Mouse (Mus musculus) hindbrain, embryonic 10.5 days (tissue): ENCODE measurements around the gene Calm3. TPM values are rescaled to one million over a fixed set of nuclear protein-coding genes. Genes with fewer than 3 reads are reported as not detected.

Source experiments
- DNase-seq: peaks from one replicate; pipeline ENCODE4 v3.0.0-alpha.2; 2017; ENCODE audit warnings: low spot score
- H3K27ac ChIP-seq: fragments of 300-500 bp; sonication (generic); 2 replicates; pipeline ENCODE4 v1.5.1; 2016; ENCODE audit warnings: mild to moderate bottlenecking, moderate library complexity
- H3K27me3 ChIP-seq: fragments of 300-500 bp; sonication (generic); 2 replicates; pipeline ENCODE4 v1.6.1; 2016; ENCODE audit warnings: mild to moderate bottlenecking; ENCODE audit not compliant: poor library complexity, insufficient read depth, severe bottlenecking
- H3K36me3 ChIP-seq: fragments of 300-500 bp; sonication (generic); 2 replicates; pipeline ENCODE4 v1.6.1; 2016; ENCODE audit warnings: mild to moderate bottlenecking, moderate library complexity
- H3K4me1 ChIP-seq: fragments of 300-500 bp; sonication (generic); replicated peaks from 2 replicates; pipeline ENCODE4 v1.6.1; 2016; ENCODE audit warnings: mild to moderate bottlenecking
- H3K4me3 ChIP-seq: fragments of 300-500 bp; sonication (generic); 2 replicates; pipeline ENCODE4 v1.5.1; 2016; ENCODE audit warnings: mild to moderate bottlenecking, moderate library complexity
- H3K9me3 ChIP-seq: fragments of 300-500 bp; sonication (generic); 2 replicates; pipeline ENCODE4 v1.6.1; 2016; ENCODE audit warnings: mild to moderate bottlenecking, moderate library complexity
- WGBS: fragments of 180-500 bp; shearing (Covaris S2); methylation state at CpG from one replicate; pipeline ENCODE4 v1.1.7; 2016; 5-methylcytosine and 5-hydroxymethylcytosine counted together
- polyA plus RNA-seq: library from polyadenylated mRNA; unstranded; fragments of >200 nt; fragmentation: Nextera tagmentation; extraction: Ambion mirVana; gene quantifications from 2 replicates; pipeline ENCODE4 v1.2.1, GENCODE M21; 2016

Gene Calm3
- polyA plus RNA-seq, 1 experiment from 2014 or later, result 245 TPM

DNA sequence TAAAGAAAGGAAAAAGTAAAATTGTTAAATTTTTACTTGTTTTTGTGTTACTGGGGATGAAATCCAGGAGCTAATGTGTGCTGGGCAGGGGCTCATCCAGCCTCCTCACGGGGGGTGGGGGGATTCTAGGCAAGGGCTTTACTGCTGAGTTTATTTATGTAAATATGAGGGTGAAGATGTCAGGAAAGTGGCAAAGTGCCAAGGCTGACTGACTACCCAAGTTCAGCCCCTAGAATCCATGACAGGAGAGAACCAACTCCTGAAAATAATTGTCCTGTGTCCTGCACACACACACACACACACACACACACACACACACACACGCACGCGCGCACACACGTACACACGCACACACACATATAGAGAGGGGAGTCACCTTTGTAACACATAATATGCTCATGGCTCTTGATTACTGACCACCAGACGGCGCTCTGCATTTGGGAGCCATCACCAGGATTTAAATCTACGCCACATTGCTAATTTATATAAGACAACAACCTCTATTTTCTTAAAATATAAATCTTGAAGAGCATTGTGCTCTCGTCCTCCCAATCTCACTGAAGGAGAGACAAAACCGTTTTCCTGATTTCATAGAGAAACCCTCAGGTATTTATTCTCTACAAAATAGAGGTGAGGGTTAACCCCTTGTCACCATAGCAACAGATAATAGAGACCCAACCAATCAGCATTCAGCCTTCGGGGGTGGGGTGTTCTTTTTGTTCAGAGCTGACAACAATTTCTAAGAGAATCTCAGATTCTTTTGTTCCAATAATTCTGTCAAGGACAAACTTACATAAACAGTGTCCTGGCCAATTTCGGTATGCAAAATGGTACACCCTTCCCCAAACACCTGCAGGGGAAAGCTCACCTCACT lies 9.0 kb upstream of the Calm3 start:
- peaks cover 10% of the 10 kb centered on the region; the same call in 1 of the 2 replicates for H3K4me1 ChIP-seq
- H3K36me3 ChIP-seq, result no peaks in the 10 kb centered on the region
- no peak overlapping the region for H3K27ac ChIP-seq
- H3K4me3 ChIP-seq, result no peak overlapping the region
- H3K9me3 ChIP-seq, result no peaks in the 10 kb centered on the region
- peak; percentile 40 for DNase-seq
- no peaks in the 10 kb centered on the region for H3K27me3 ChIP-seq
- 45% methylated on average over 14 of the region's 14 CpGs for WGBS

DNA sequence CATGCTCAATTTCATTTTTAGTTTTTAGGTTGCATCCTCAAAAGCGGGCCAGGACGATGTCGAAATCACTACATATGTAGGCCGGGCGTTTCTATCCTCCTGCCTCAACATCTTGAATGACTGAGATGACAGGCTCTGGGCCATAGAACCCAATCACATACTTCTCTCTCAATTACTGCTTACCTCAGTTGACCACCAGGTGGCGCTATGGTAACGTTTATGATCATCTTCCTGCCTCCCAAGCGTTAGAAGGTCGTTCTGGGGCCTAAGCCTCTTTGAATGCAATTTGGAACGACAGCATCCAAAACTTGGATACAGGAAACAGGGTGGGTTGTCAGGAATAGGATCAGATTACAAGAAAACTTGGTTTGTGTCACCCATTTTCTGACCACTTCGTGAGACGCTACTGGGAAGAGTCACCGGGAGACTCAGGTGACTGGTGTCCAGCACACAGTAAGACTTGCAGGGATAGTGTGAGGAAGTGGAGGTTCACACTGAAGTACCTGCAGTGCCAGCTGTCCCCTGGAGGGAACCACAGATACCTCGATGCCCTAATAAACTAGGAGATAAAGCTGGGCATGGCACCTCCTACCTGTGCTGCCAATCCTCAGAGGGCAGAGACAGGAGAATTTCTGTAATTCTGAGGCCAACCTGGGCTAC lies 8.2 kb upstream of the Calm3 start:
- H3K9me3 ChIP-seq, result no peaks in the 10 kb centered on the region

DNA sequence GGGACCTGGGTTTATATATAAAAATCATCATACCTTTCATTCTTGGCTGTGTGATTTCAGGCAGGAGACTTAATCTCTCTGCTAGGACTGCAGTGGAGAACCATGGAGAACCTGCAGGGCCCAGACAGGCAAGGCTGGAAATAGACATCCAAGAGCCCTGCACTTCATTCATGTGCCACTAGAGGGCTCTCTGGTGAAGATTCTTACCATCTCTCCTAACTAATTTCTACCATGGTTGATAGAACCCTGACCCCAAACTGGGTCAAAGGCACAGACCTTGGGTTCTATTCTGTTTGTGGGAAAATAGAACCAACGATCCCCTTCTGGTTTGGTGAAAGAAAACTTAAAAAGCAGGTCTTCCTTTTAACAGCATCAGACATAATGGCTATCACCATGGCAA lies 6.9 kb upstream of the Calm3 start:
- H3K27ac ChIP-seq, result no peak overlapping the region
- peaks cover 10% of the 10 kb centered on the region; the same call in 1 of the 2 replicates for H3K4me1 ChIP-seq
- H3K4me3 ChIP-seq, result no peak overlapping the region
- no peaks in the 10 kb centered on the region for H3K36me3 ChIP-seq
- H3K27me3 ChIP-seq, result no peaks in the 10 kb centered on the region
- 6% methylated on average over 1 of the region's 1 CpGs for WGBS
- H3K9me3 ChIP-seq, result no peaks in the 10 kb centered on the region
- DNase-seq, result peak; percentile 76

More for the DNA sequence above, 8.2 kb upstream of the Calm3 start:
- peak; percentile 85 for DNase-seq
- no peak overlapping the region for H3K4me3 ChIP-seq
- no peaks in the 10 kb centered on the region for H3K36me3 ChIP-seq
- no peak overlapping the region for H3K27ac ChIP-seq
- WGBS, result 19% methylated on average over 14 of the region's 14 CpGs
- peaks cover 10% of the 10 kb centered on the region; the same call in 1 of the 2 replicates for H3K4me1 ChIP-seq
- no peaks in the 10 kb centered on the region for H3K27me3 ChIP-seq

DNA sequence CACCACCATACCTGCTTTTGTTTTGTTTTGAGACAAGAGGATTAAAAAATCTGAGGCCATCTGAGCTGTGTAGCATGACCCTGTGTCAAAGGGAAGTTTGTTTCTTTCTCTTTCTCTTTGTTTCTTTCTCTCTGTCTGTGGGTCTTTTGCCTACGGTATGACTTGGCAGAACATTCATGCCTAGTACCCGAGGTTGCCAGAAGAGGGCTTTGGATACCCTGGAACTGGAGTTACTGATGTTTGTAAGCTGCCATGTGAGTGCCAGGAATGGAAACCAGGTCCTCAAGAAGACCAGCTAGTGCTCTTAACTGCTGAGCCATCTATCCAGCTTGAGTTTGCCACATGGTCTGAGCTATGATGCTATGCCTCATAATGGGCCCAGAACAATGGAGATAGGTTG lies 4.4 kb upstream of the Calm3 start:
- DNase-seq, result no peak
- Histone ChIP-seq H3K27me3 (no peaks in the 10 kb centered on the region), H3K4me3 (no peak overlapping the region), H3K36me3 (no peaks in the 10 kb centered on the region), H3K9me3 (no peaks in the 10 kb centered on the region), H3K27ac (no peak overlapping the region), H3K4me1 (peaks cover 10% of the 10 kb centered on the region; the same call in 1 of the 2 replicates)
- WGBS, result 44% methylated on average over 2 of the region's 2 CpGs

DNA sequence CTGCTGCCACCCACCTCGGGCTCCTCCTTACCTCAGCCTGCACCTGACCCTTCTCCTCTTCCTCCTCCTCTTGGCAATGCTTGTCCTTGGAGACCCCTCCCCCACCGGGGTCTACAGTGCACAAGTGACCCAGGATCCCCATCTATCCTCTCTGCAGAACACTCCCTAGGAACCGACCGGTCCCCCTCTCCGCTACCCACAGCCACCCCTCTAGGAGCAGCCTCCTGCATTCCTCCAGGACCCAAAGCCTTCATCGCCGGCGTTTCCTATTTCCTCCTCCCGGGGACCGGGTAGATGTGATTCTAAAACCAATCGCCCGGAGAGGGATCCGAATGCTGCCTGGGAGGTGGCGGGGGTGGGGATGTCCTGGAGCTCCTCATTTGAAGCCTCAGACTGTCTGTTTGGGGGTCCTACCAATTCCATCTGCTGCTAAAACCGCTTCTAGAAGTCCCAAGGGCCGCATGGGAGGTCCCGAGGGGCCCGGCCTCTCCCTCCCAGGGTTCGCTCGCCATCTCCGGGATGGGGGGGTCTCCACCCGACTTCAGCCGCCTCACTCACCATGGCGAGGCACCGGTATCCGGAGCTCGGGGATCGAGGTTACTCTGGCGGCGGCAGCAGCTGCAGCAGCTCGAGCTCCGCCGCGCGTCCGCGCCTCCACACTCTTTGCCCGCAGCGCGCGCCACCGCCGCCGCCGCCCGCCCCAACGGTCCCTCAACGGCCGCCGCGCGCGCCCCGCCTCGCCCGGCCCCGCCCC lies 454 bp downstream of the Calm3 start:
- DNase-seq, result no peak
- WGBS, result under 1% methylated on average over 57 of the region's 57 CpGs
- Histone ChIP-seq H3K27me3 (no peaks in the 10 kb centered on the region), H3K4me3 (peak overlapping the region; percentile 93), H3K9me3 (no peaks in the 10 kb centered on the region), H3K4me1 (peaks cover 47% of the 10 kb centered on the region), H3K36me3 (peaks cover 29% of the 10 kb centered on the region), H3K27ac (peak overlapping the region; percentile 99)

DNA sequence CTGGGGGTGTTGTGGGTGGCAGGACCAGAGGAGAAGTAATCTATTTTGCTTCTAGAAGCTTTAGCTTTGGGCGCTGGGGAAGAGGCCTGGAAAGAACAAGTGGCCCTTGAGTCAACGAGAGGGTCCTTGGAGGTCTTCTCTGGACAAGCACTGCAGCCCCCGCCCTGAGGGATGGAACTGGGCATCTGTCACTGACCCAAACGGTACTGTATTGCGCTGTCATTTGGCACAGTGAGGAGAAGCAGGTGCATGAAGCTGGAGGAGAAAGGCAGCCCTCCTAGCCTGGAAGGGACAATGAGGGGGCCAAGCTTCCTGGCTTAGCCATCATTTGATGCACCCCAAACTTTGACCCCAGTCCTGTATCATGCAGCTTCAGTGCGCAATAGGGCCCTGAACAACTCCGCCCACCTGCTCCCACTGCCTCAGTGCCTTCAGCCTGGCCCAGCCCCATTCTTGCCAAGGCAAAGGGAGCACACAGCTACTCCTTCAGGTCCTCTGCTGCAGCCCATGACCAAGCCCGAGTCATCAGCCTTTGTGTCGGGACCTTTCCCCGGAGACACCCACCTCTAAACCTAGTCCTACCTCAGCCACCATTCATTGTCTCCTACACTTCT lies 1.4 kb downstream of the Calm3 start:
- no peaks in the 10 kb centered on the region for H3K9me3 ChIP-seq
- H3K36me3 ChIP-seq, result peaks cover 39% of the 10 kb centered on the region
- peaks cover 55% of the 10 kb centered on the region for H3K4me1 ChIP-seq
- H3K27ac ChIP-seq, result peak overlapping the region; percentile 99
- no peaks in the 10 kb centered on the region for H3K27me3 ChIP-seq
- WGBS, result 55% methylated on average over 10 of the region's 10 CpGs
- H3K4me3 ChIP-seq, result peak overlapping the region; percentile 93
- no peak for DNase-seq

DNA sequence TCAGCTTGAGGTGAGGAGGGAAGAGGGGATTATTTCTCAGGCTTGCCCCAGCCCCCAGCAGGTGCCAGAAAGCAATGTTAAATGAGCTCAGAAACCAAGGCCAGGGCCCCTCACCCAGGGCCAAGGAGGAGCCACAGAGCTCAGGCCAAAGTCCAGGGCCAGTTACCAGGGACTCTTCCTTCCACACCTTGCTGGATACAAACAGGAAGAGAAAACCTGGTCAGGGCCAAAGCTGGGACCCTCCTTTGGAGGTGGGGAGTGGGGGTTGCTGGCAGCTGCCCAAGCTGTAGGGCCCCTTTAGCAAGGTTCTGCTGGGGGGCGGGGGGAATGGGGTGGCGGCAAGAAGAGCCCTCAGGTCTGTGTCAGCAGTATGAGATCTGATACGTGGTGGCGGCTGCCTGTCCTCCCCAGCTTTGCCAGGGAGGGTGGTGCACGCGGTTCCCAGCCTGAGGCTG lies 2.0 kb downstream of the Calm3 start:
- H3K27ac ChIP-seq, result peak overlapping the region; percentile 99
- WGBS, result 70% methylated on average over 6 of the region's 6 CpGs
- H3K27me3 ChIP-seq, result no peaks in the 10 kb centered on the region
- DNase-seq, result no peak
- H3K9me3 ChIP-seq, result no peaks in the 10 kb centered on the region
- H3K4me3 ChIP-seq, result peak overlapping the region; percentile 93
- peaks cover 61% of the 10 kb centered on the region for H3K4me1 ChIP-seq
- peaks cover 45% of the 10 kb centered on the region for H3K36me3 ChIP-seq

DNA sequence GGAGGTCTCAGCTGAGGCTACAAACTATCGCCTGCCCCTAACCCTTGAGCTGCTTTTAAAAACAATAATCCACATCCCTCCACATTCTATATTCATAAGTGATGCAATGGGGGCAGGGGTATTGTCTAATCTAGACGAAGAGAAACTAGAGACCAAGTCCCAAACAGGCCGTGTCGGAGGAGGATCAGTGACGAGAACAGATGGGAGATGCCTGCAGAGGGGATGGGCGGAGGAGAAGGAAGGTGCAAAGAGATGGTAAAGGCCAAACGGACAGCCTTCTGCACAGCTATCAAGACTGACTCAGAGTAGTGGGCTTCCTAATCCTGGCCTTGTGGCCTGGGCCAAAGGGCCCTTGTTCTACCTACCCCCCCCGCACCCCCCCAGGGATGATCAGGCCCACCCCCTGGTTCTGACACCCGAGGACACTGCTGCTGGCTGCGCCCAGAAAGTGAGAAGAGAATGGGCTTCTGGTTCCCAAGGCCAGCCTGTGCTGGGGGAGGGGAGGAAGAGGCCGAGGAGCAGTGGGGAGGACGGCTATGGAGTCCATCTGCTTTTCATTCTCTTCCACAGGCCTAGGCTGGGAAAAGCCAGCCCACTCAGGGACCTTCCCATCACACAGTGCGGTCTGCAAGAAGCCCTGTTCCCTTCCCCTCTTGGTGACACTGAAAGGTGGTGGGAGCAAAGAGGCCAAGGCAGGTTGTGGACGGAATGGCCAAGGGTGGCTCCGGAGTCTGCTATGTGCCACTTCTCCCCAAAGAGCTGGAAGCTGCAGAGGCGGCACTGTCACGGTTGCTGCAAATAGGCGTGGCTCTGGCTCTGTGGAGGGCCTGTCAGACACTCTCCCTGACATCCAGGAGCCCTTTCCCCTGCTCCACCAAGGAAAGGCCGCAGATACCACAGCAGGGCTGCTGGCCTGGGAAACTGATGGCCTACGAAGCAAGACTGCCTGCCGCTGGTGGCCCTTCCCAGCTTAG lies 2.8 kb downstream of the Calm3 start:
- Histone ChIP-seq H3K27ac (peak overlapping the region; percentile 99), H3K4me3 (peak overlapping the region; percentile 93), H3K9me3 (no peaks in the 10 kb centered on the region), H3K36me3 (peaks cover 53% of the 10 kb centered on the region), H3K27me3 (no peaks in the 10 kb centered on the region), H3K4me1 (peaks cover 62% of the 10 kb centered on the region)
- 49% methylated on average over 21 of the region's 21 CpGs for WGBS
- DNase-seq, result no peak

DNA sequence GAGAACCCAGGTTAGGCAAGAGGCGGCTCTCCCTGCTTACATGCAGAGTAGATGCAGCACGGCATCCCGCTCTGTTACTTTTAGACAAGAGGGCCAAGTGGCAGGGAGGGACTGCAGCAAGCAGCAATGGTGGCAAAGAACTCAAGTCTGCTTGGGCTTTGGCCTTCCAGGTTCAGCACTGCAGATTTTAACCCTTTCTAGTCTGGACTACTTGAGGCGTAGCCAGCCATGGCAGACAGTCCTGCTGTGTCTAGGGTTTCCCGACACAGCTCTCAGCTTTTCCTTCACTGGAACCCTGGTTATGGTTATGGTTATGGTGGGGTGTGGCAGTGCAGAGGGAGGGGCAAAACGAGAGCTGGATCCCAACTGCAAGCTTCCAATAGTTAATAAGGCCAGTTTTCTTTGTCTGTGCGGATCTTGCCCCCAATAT lies 3.7 kb downstream of the Calm3 start:
- Histone ChIP-seq H3K4me3 (peak overlapping the region; percentile 9; the same call in 1 of the 2 replicates), H3K27me3 (no peaks in the 10 kb centered on the region), H3K27ac (peak overlapping the region; percentile 63), H3K4me1 (peaks cover 62% of the 10 kb centered on the region), H3K36me3 (peaks cover 62% of the 10 kb centered on the region), H3K9me3 (no peaks in the 10 kb centered on the region)
- WGBS, result 88% methylated on average over 7 of the region's 7 CpGs
- DNase-seq, result no peak

DNA sequence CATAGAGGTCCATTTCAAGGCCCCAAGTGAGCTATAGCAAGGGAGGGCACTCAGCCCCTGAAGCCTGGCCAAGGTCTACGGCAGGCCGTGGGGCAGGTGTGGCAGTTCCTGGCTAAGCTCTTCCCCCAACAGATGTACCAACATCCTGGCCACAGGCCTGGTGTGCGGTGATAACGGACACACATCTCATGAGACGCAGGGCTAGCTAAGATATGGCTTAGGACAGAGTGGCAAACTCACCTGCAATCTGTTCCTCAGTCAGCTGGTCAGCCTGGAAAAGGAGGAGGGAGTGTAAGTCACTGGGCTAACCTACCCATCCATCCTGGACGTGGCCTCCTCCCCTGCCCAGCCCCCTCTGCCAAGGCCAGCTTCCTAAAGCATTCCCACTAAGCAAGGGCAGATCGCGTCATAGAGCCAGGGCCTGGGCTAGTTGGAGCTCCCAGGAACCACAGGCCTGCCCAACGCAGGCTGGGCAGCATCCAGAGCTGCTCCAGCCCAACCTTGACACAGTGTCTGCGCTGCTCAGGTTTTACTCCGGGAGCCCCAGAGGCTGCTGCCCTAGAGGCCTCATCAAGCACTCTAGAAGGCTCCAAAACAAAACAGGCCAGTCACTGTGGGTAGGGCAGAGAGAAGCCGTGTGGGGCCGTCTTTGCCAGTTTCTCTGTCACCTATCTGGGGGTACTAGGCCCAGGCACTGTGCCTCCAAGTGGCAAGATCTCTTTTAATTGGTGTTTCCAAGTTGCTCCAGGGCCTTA lies 4.3 kb downstream of the Calm3 start:
- DNase-seq, result no peak
- Histone ChIP-seq H3K27ac (peak overlapping the region; percentile 63), H3K27me3 (no peaks in the 10 kb centered on the region), H3K4me1 (peaks cover 62% of the 10 kb centered on the region), H3K4me3 (peak overlapping the region; percentile 9; the same call in 1 of the 2 replicates), H3K36me3 (peaks cover 68% of the 10 kb centered on the region), H3K9me3 (no peaks in the 10 kb centered on the region)
- 90% methylated on average over 13 of the region's 13 CpGs for WGBS

DNA sequence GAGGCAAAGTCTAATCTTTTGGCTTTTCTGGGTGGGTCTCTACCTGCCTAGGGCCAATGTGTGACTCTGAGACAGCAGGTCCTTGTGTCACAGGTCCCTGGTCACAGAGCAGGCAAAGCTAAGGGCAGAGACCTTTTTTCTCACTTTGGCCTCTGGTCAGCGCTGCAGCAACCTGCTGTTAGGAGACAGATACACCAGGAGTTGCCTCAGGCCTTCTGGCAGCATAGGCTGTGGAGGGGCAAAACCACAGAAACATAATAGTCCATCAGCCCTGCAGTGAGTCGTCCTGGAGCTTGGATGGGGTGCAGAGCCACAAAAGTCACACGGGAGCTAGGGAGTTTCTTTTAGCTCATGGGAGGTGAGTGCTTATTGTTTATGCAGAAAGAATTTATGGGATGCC lies 5.2 kb downstream of the Calm3 start:
- H3K4me3 ChIP-seq, result no peak overlapping the region
- H3K4me1 ChIP-seq, result peaks cover 62% of the 10 kb centered on the region
- H3K27ac ChIP-seq, result no peak overlapping the region
- no peaks in the 10 kb centered on the region for H3K27me3 ChIP-seq
- DNase-seq, result no peak
- H3K36me3 ChIP-seq, result peaks cover 77% of the 10 kb centered on the region
- 86% methylated on average over 3 of the region's 3 CpGs for WGBS
- no peaks in the 10 kb centered on the region for H3K9me3 ChIP-seq
